Mouse (Mus musculus) embryonic facial prominence, embryonic 11.5 days (tissue): Measurements from ENCODE around the gene Taf5. TPM values are rescaled to one million over a fixed set of nuclear protein-coding genes. Genes with fewer than 3 reads are reported as not detected.
A peak's percentile ranks its signal among the peaks of the same experiment; 100 is the strongest.

Source experiments
- ATAC-seq: fragments of 200-750 bp; cut with Nextera tagmentation; replicated peaks from 2 replicates; pipeline ENCODE4 v1.8.0; 2017; ENCODE audit warnings: low read depth; ENCODE audit not compliant: insufficient number of reproducible peaks, low FRiP score, low TSS enrichment
- DNase-seq: peaks from one replicate; pipeline ENCODE4 v3.0.0-alpha.2; 2015; ENCODE audit warnings: low spot score
- H3K27ac ChIP-seq: fragments of 300-500 bp; sonication (generic); replicated peaks from 2 replicates; pipeline ENCODE4 v1.5.1; 2014; ENCODE audit warnings: mild to moderate bottlenecking, low read depth, low read length, control low read depth
- H3K27me3 ChIP-seq: fragments of 300-500 bp; sonication (generic); 2 replicates; pipeline ENCODE4 v1.6.1; 2014; ENCODE audit warnings: mild to moderate bottlenecking, low read length, moderate library complexity, mixed read lengths; ENCODE audit not compliant: control insufficient read depth, insufficient read depth
- H3K36me3 ChIP-seq: fragments of 300-500 bp; sonication (generic); replicated peaks from 2 replicates; pipeline ENCODE4 v1.6.1; 2014; ENCODE audit warnings: low read depth, mild to moderate bottlenecking, low read length, moderate library complexity, mixed read lengths; ENCODE audit not compliant: control insufficient read depth, insufficient read depth
- H3K4me1 ChIP-seq: fragments of 300-500 bp; sonication (generic); 2 replicates; pipeline ENCODE4 v1.6.1; 2014; ENCODE audit warnings: low read length, mixed read lengths; ENCODE audit not compliant: control insufficient read depth, insufficient read depth
- H3K4me2 ChIP-seq: fragments of 300-500 bp; sonication (generic); 2 replicates; pipeline ENCODE4 v1.6.1; 2014; ENCODE audit warnings: low read depth, mild to moderate bottlenecking, control low read depth, low read length, moderate library complexity
- H3K4me3 ChIP-seq: fragments of 300-500 bp; sonication (generic); 2 replicates; pipeline ENCODE4 v1.5.1; 2014; ENCODE audit warnings: low read depth, low read length, control low read depth
- H3K9ac ChIP-seq: fragments of 300-500 bp; sonication (generic); replicated peaks from 2 replicates; pipeline ENCODE4 v1.6.1; 2014; ENCODE audit warnings: mild to moderate bottlenecking, control low read depth, low read length
- H3K9me3 ChIP-seq: fragments of 300-500 bp; sonication (generic); replicated peaks from 2 replicates; pipeline ENCODE4 v1.6.1; 2016; ENCODE audit warnings: mild to moderate bottlenecking, low read length, inconsistent platforms, mixed read lengths; ENCODE audit not compliant: control insufficient read depth
- whole genome bisulfite sequencing: fragments of 180-500 bp; shearing (Covaris S2); extraction: QIAGEN DNeasy Blood & Tissue Kit; methylation state at CpG from one replicate; pipeline ENCODE4 v1.1.7; 2014; 5-methylcytosine and 5-hydroxymethylcytosine counted together
- polyA plus RNA-seq: library from polyadenylated mRNA; unstranded; fragments of >200 nt; fragmentation: Nextera tagmentation; extraction: Ambion mirVana; gene quantifications from 2 replicates; pipeline ENCODE4 v1.2.1, GENCODE M21; 2014

Gene Taf5
- polyA plus RNA-seq, 1 experiment from 2014 or later: 13.4 TPM

GRCm38 (mm10) chr19:47088226-47088625, 20.7 kb downstream of the Taf5 start:
- H3K9ac ChIP-seq: no peak overlapping the region
- no peaks in the 10 kb centered on the region for H3K27me3 ChIP-seq
- H3K4me2 ChIP-seq: no peak overlapping the region
- ATAC-seq (no peak), DNase-seq (no peak)
- 93% methylated on average over 3 of the region's 3 CpGs for WGBS
- H3K4me3 ChIP-seq: no peak overlapping the region
- no peaks in the 10 kb centered on the region for H3K9me3 ChIP-seq
- H3K36me3 ChIP-seq: peaks cover 4% of the 10 kb centered on the region; the same call in 1 of the 2 replicates
- no peak overlapping the region for H3K27ac ChIP-seq
- no peaks in the 10 kb centered on the region for H3K4me1 ChIP-seq

GRCm38 (mm10) chr19:47089718-47090525, 22.4 kb downstream of the Taf5 start:
- peaks cover 2% of the 10 kb centered on the region; the same call in 1 of the 2 replicates for H3K36me3 ChIP-seq
- peak; percentile 4 for DNase-seq
- no peaks in the 10 kb centered on the region for H3K9me3 ChIP-seq
- no peaks in the 10 kb centered on the region for H3K4me1 ChIP-seq
- WGBS: 3% methylated on average over 36 of the region's 36 CpGs
- peak; percentile 54; the same call in 1 of the 2 replicates for ATAC-seq
- no peaks in the 10 kb centered on the region for H3K27me3 ChIP-seq
- peak overlapping the region; percentile 90 for H3K4me3 ChIP-seq
- H3K9ac ChIP-seq: peak overlapping the region; percentile 93
- H3K4me2 ChIP-seq: peak overlapping the region; percentile 50
- H3K27ac ChIP-seq: peak overlapping the region; percentile 48

- WGBS: under 1% methylated on average over 56 of the region's 56 CpGs
- ATAC-seq (peak; percentile 99), DNase-seq (peak; percentile 98)
Measured at GRCm38 (mm10) chr19:47090550-47091156, 23.1 kb downstream of the Taf5 start, which contains the start of the genes Usmg5 and Pdcd11. Gene Usmg5, minus strand, starts transcription at chr19:47090647. Gene Pdcd11, plus strand, starts transcription at chr19:47090768.

GRCm38 (mm10) chr19:47101080-47101479, 33.5 kb downstream of the Taf5 start:
- Histone ChIP-seq H3K4me1 (no peaks in the 10 kb centered on the region), H3K9me3 (no peaks in the 10 kb centered on the region), H3K9ac (no peak overlapping the region), H3K36me3 (peaks cover 29% of the 10 kb centered on the region), H3K27ac (no peak overlapping the region), H3K4me2 (no peak overlapping the region), H3K27me3 (no peaks in the 10 kb centered on the region), H3K4me3 (no peak overlapping the region)
- ATAC-seq (no peak), DNase-seq (no peak)
- WGBS: 87% methylated on average over 5 of the region's 5 CpGs

More at GRCm38 (mm10) chr19:47090550-47091156, 23.1 kb downstream of the Taf5 start, which contains the start of the genes Usmg5 and Pdcd11:
- Histone ChIP-seq H3K36me3 (no peaks in the 10 kb centered on the region), H3K9ac (peak within 1 kb of the TSS; percentile 93), H3K4me1 (no peaks in the 10 kb centered on the region), H3K4me2 (peak within 1 kb of the TSS; percentile 50), H3K9me3 (no peaks in the 10 kb centered on the region), H3K27ac (peak within 1 kb of the TSS; percentile 48), H3K27me3 (no peaks in the 10 kb centered on the region), H3K4me3 (peak within 1 kb of the TSS; percentile 90)

- H3K36me3 ChIP-seq: peaks cover 40% of the 10 kb centered on the region
- 92% methylated on average over 9 of the region's 9 CpGs for WGBS
Measured at GRCm38 (mm10) chr19:47104641-47105271, 37.2 kb downstream of the Taf5 start.

GRCm38 (mm10) chr19:47118634-47119033, 51.1 kb downstream of the Taf5 start:
- no peak overlapping the region for H3K9ac ChIP-seq
- H3K36me3 ChIP-seq: peaks cover 11% of the 10 kb centered on the region
- DNase-seq (no peak), ATAC-seq (no peak)
- no peaks in the 10 kb centered on the region for H3K27me3 ChIP-seq
- H3K27ac ChIP-seq: no peak overlapping the region
- 80% methylated on average over 2 of the region's 2 CpGs for WGBS
- no peak overlapping the region for H3K4me2 ChIP-seq
- H3K4me3 ChIP-seq: no peak overlapping the region
- no peaks in the 10 kb centered on the region for H3K9me3 ChIP-seq
- no peaks in the 10 kb centered on the region for H3K4me1 ChIP-seq

More at GRCm38 (mm10) chr19:47104641-47105271, 37.2 kb downstream of the Taf5 start:
- DNase-seq (no peak), ATAC-seq (no peak)
- Histone ChIP-seq H3K4me3 (no peak overlapping the region), H3K9me3 (no peaks in the 10 kb centered on the region), H3K27me3 (no peaks in the 10 kb centered on the region), H3K4me2 (no peak overlapping the region), H3K4me1 (no peaks in the 10 kb centered on the region), H3K9ac (no peak overlapping the region), H3K27ac (no peak overlapping the region)

- peaks cover 11% of the 10 kb centered on the region for H3K36me3 ChIP-seq
- H3K27me3 ChIP-seq: no peaks in the 10 kb centered on the region
- no peaks in the 10 kb centered on the region for H3K4me1 ChIP-seq
- H3K9me3 ChIP-seq: no peaks in the 10 kb centered on the region
- H3K27ac ChIP-seq: no peak overlapping the region
- H3K4me2 ChIP-seq: no peak overlapping the region
- 48% methylated on average over 4 of the region's 4 CpGs for WGBS
- no peak overlapping the region for H3K9ac ChIP-seq
- DNase-seq (peak; percentile 72), ATAC-seq (no peak)
- no peak overlapping the region for H3K4me3 ChIP-seq
Measured at GRCm38 (mm10) chr19:47121054-47121453, 53.5 kb downstream of the Taf5 start.
